Mouse (Mus musculus): Measurements from ENCODE around the gene Gng12. TPM values are rescaled to one million over a fixed set of nuclear protein-coding genes. Genes with fewer than 3 reads are reported as not detected.

The Gng12 gene
- polyA plus RNA-seq, 1 experiment from 2014 or later: 130 TPM

- no peak for ATAC-seq (ENCODE audit: insufficient number of reproducible peaks, insufficient read depth, low FRiP score, low read depth)
- Histone ChIP-seq H3K9ac (replicated peaks; ENCODE audit: low read depth, low read length) (no peak overlapping the region), H3K27ac (ENCODE audit: low read length) (no peak overlapping the region), H3K9me3 (ENCODE audit: control insufficient read depth, low read depth, low read length) (no peaks in the 10 kb centered on the region), H3K27me3 (ENCODE audit: control insufficient read depth, insufficient read depth, low read length) (no peaks in the 10 kb centered on the region), H3K4me1 (ENCODE audit: control insufficient read depth, insufficient read depth, low read length) (no peaks in the 10 kb centered on the region), H3K4me2 (replicated peaks; ENCODE audit: low read depth, low read length) (no peak overlapping the region), H3K4me3 (ENCODE audit: low read depth, low read length) (no peak overlapping the region), H3K36me3 (ENCODE audit: control insufficient read depth, insufficient read depth, low read length) (no peaks in the 10 kb centered on the region)
- 72% methylated on average over 3 of the region's 3 CpGs for WGBS
Measured at GRCm38 (mm10) chr6:67056889-67057564, 160.8 kb downstream of the Gng12 start.

GRCm38 (mm10) chr6:67057574-67057973 is 161.4 kb downstream of the Gng12 start:
- no peak overlapping the region for H3K27ac ChIP-seq (ENCODE audit: low read length)
- WGBS: 81% methylated on average over 5 of the region's 5 CpGs
- no peaks in the 10 kb centered on the region for H3K4me1 ChIP-seq (ENCODE audit: control insufficient read depth, insufficient read depth, low read length)
- H3K4me2 ChIP-seq (replicated peaks; ENCODE audit: low read depth, low read length): no peak overlapping the region
- H3K36me3 ChIP-seq (ENCODE audit: control insufficient read depth, insufficient read depth, low read length): no peaks in the 10 kb centered on the region
- H3K9me3 ChIP-seq (ENCODE audit: control insufficient read depth, low read depth, low read length): no peaks in the 10 kb centered on the region
- H3K9ac ChIP-seq (replicated peaks; ENCODE audit: low read depth, low read length): no peak overlapping the region
- no peak overlapping the region for H3K4me3 ChIP-seq (ENCODE audit: low read depth, low read length)
- ATAC-seq (ENCODE audit: insufficient number of reproducible peaks, insufficient read depth, low FRiP score, low read depth): no peak
- no peaks in the 10 kb centered on the region for H3K27me3 ChIP-seq (ENCODE audit: control insufficient read depth, insufficient read depth, low read length)

GRCm38 (mm10) chr6:67057991-67058696 is 161.9 kb downstream of the Gng12 start:
- Histone ChIP-seq H3K36me3 (ENCODE audit: control insufficient read depth, insufficient read depth, low read length) (no peaks in the 10 kb centered on the region), H3K4me2 (replicated peaks; ENCODE audit: low read depth, low read length) (no peak overlapping the region), H3K27me3 (ENCODE audit: control insufficient read depth, insufficient read depth, low read length) (no peaks in the 10 kb centered on the region), H3K27ac (ENCODE audit: low read length) (no peak overlapping the region), H3K9ac (replicated peaks; ENCODE audit: low read depth, low read length) (no peak overlapping the region), H3K4me1 (ENCODE audit: control insufficient read depth, insufficient read depth, low read length) (no peaks in the 10 kb centered on the region), H3K9me3 (ENCODE audit: control insufficient read depth, low read depth, low read length) (no peaks in the 10 kb centered on the region), H3K4me3 (ENCODE audit: low read depth, low read length) (no peak overlapping the region)
- 81% methylated on average over 7 of the region's 7 CpGs for WGBS
- ATAC-seq (ENCODE audit: insufficient number of reproducible peaks, insufficient read depth, low FRiP score, low read depth): peak; percentile 56; the same call in 1 of the 2 replicates

- Histone ChIP-seq H3K4me1 (ENCODE audit: control insufficient read depth, insufficient read depth, low read length) (no peaks in the 10 kb centered on the region), H3K27me3 (ENCODE audit: control insufficient read depth, insufficient read depth, low read length) (no peaks in the 10 kb centered on the region), H3K36me3 (ENCODE audit: control insufficient read depth, insufficient read depth, low read length) (no peaks in the 10 kb centered on the region), H3K9ac (replicated peaks; ENCODE audit: low read depth, low read length) (no peak overlapping the region), H3K4me3 (ENCODE audit: low read depth, low read length) (no peak overlapping the region), H3K4me2 (replicated peaks; ENCODE audit: low read depth, low read length) (no peak overlapping the region), H3K9me3 (ENCODE audit: control insufficient read depth, low read depth, low read length) (no peaks in the 10 kb centered on the region), H3K27ac (ENCODE audit: low read length) (no peak overlapping the region)
- 82% methylated on average over 5 of the region's 5 CpGs for WGBS
- ATAC-seq (ENCODE audit: insufficient number of reproducible peaks, insufficient read depth, low FRiP score, low read depth): no peak
Measured at GRCm38 (mm10) chr6:67060057-67060456, 163.9 kb downstream of the Gng12 start.

GRCm38 (mm10) chr6:67069219-67069762 is 173.1 kb downstream of the Gng12 start:
- Histone ChIP-seq H3K4me2 (replicated peaks; ENCODE audit: low read depth, low read length) (no peak overlapping the region), H3K27me3 (ENCODE audit: control insufficient read depth, insufficient read depth, low read length) (no peaks in the 10 kb centered on the region), H3K4me3 (ENCODE audit: low read depth, low read length) (no peak overlapping the region), H3K4me1 (ENCODE audit: control insufficient read depth, insufficient read depth, low read length) (peaks cover 3% of the 10 kb centered on the region; the same call in 1 of the 2 replicates), H3K9me3 (ENCODE audit: control insufficient read depth, low read depth, low read length) (no peaks in the 10 kb centered on the region), H3K36me3 (ENCODE audit: control insufficient read depth, insufficient read depth, low read length) (no peaks in the 10 kb centered on the region), H3K27ac (ENCODE audit: low read length) (no peak overlapping the region), H3K9ac (replicated peaks; ENCODE audit: low read depth, low read length) (no peak overlapping the region)
- 73% methylated on average over 8 of the region's 8 CpGs for WGBS
- no peak for ATAC-seq (ENCODE audit: insufficient number of reproducible peaks, insufficient read depth, low FRiP score, low read depth)

- H3K27ac ChIP-seq (ENCODE audit: low read length): no peak overlapping the region
- H3K4me1 ChIP-seq (ENCODE audit: control insufficient read depth, insufficient read depth, low read length): peaks cover 3% of the 10 kb centered on the region; the same call in 1 of the 2 replicates
- 50% methylated on average over 9 of the region's 9 CpGs for WGBS
- no peak for ATAC-seq (ENCODE audit: insufficient number of reproducible peaks, insufficient read depth, low FRiP score, low read depth)
- no peaks in the 10 kb centered on the region for H3K9me3 ChIP-seq (ENCODE audit: control insufficient read depth, low read depth, low read length)
- H3K4me2 ChIP-seq (replicated peaks; ENCODE audit: low read depth, low read length): no peak overlapping the region
- no peak overlapping the region for H3K4me3 ChIP-seq (ENCODE audit: low read depth, low read length)
- H3K9ac ChIP-seq (replicated peaks; ENCODE audit: low read depth, low read length): no peak overlapping the region
- H3K36me3 ChIP-seq (ENCODE audit: control insufficient read depth, insufficient read depth, low read length): no peaks in the 10 kb centered on the region
- H3K27me3 ChIP-seq (ENCODE audit: control insufficient read depth, insufficient read depth, low read length): no peaks in the 10 kb centered on the region
Measured at GRCm38 (mm10) chr6:67069800-67070315, 173.7 kb downstream of the Gng12 start.

Other genes starting within 250 kb of the Gng12 start
- not detected in 2 replicates for gene Vmn1r35, start 210.5 kb upstream of the Gng12 start, polyA plus RNA-seq (2014; fragmentation: Nextera tagmentation; extraction: Ambion mirVana)
- not detected in 2 replicates for gene Vmn1r36, start 177.2 kb upstream of the Gng12 start, polyA plus RNA-seq (2014; fragmentation: Nextera tagmentation; extraction: Ambion mirVana)
- not detected in 2 replicates for gene Vmn1r37, start 167.0 kb upstream of the Gng12 start, polyA plus RNA-seq (2014; fragmentation: Nextera tagmentation; extraction: Ambion mirVana)
- not detected in 2 replicates for gene Vmn1r38, start 113.8 kb upstream of the Gng12 start, polyA plus RNA-seq (2014; fragmentation: Nextera tagmentation; extraction: Ambion mirVana)
- gene Vmn1r39, start 85.8 kb upstream of the Gng12 start, polyA plus RNA-seq (2014; fragmentation: Nextera tagmentation; extraction: Ambion mirVana): not detected in 2 replicates
- gene Gadd45a, start 141.1 kb downstream of the Gng12 start, polyA plus RNA-seq (2014; fragmentation: Nextera tagmentation; extraction: Ambion mirVana): 12.7 and 13.0 TPM in 2 replicates